Mouse (Mus musculus) cerebellum, postnatal 10 days (tissue): ENCODE measurements at regions not wholly inside any gene's neighbourhood (a gene's known extent, or its start where the extent isn't known, plus 50 kb on each side); places are given as distances from the start of the nearest gene placed in this dataset.

Source experiments
- DNase-seq, 2 experiments: peaks; one replicate each; pipeline ENCODE4 v3.0.0; 2021; ENCODE audit warnings: mixed read lengths in 2 of 2

GRCm38 (mm10) chr6:51060848-51061535, 371.5 kb upstream of the Nfe2l3 start:
- peak; percentile 31 to 59 for DNase-seq

GRCm38 (mm10) chr6:51065156-51065555, 367.3 kb upstream of the Nfe2l3 start:
- no peak for DNase-seq

GRCm38 (mm10) chr6:51067332-51067731, 365.1 kb upstream of the Nfe2l3 start:
- DNase-seq: no peak

- DNase-seq: peak in 1 of 2 experiments; percentile 36
Measured at GRCm38 (mm10) chr6:51069945-51070344, 362.5 kb upstream of the Nfe2l3 start.

GRCm38 (mm10) chr6:51071243-51071642, 361.2 kb upstream of the Nfe2l3 start:
- no peak for DNase-seq

- DNase-seq: no peak
Measured at GRCm38 (mm10) chr6:51075026-51075425, 357.4 kb upstream of the Nfe2l3 start.

- DNase-seq: peak; percentile 57 to 68
Measured at GRCm38 (mm10) chr6:51076861-51077768, 355.4 kb upstream of the Nfe2l3 start.

- peak; percentile 68 to 76 for DNase-seq
Measured at GRCm38 (mm10) chr6:51077769-51078096, 354.7 kb upstream of the Nfe2l3 start.

- peak; percentile 79 to 86 for DNase-seq
Measured at GRCm38 (mm10) chr6:51078353-51078966, 354.0 kb upstream of the Nfe2l3 start.

GRCm38 (mm10) chr6:51078967-51079355, 353.5 kb upstream of the Nfe2l3 start:
- DNase-seq: peak in 1 of 2 experiments; percentile 66

- no peak for DNase-seq
Measured at GRCm38 (mm10) chr6:51081056-51081455, 351.4 kb upstream of the Nfe2l3 start.

GRCm38 (mm10) chr6:51084656-51085055, 347.8 kb upstream of the Nfe2l3 start:
- no peak for DNase-seq

GRCm38 (mm10) chr6:51085547-51085946, 346.9 kb upstream of the Nfe2l3 start:
- peak; percentile 46 to 54 for DNase-seq

GRCm38 (mm10) chr6:51086347-51086746, 346.1 kb upstream of the Nfe2l3 start:
- no peak for DNase-seq

GRCm38 (mm10) chr6:51087806-51088205, 344.7 kb upstream of the Nfe2l3 start:
- DNase-seq: no peak

- peak; percentile 45 to 69 for DNase-seq
Measured at GRCm38 (mm10) chr6:51088641-51089372, 343.7 kb upstream of the Nfe2l3 start.

GRCm38 (mm10) chr6:51093196-51093595, 339.3 kb upstream of the Nfe2l3 start:
- no peak for DNase-seq

- no peak for DNase-seq
Measured at GRCm38 (mm10) chr6:51094304-51094703, 338.2 kb upstream of the Nfe2l3 start.

GRCm38 (mm10) chr6:51097488-51097887, 335.0 kb upstream of the Nfe2l3 start:
- no peak for DNase-seq

- no peak for DNase-seq
Measured at GRCm38 (mm10) chr6:51100341-51100740, 332.1 kb upstream of the Nfe2l3 start.

GRCm38 (mm10) chr6:51103236-51103635, 329.2 kb upstream of the Nfe2l3 start:
- no peak for DNase-seq

GRCm38 (mm10) chr6:51104336-51104735, 328.1 kb upstream of the Nfe2l3 start:
- no peak for DNase-seq
